Mouse (Mus musculus) megakaryocyte, embryonic 14.5 days (primary cell): ENCODE results near the gene Kirrel2.

Experiments
- FLI1 ChIP-seq: IDR thresholded peaks from 2 replicates; pipeline ENCODE4 v1.6.1; 2012; ENCODE audit warnings: low read length, inconsistent platforms, mixed read lengths
- GATA1 ChIP-seq: IDR thresholded peaks from 3 replicates; pipeline ENCODE4 v1.6.1; 2012; ENCODE audit warnings: mixed read lengths, low read length, inconsistent platforms, borderline replicate concordance

DNA sequence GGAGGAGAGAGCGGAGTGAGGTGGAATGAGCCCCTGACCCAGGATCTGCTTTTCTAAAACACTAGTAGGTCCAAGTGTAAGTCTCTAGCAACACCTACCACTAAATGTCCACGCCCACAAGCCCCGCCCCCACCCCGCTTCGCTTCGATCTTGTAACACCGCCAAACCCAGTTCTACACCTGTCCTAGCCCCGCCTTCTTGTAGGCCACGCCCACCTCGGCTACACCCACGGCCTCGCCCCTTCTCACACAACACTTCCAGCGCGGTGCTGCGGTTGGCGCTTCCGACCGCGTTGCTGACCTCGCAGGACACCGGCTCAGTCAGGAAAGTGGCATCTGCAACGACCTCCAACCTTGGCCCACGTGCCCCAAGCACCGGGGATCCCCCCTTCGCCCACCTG lies 3.7 kb downstream of the Kirrel2 start:
- no peak for TF ChIP-seq FLI1
- no peak for TF ChIP-seq GATA1
